Mouse (Mus musculus): ENCODE data around the gene Itsn2.
"Not testable (repeated sequence)": the region's sequence is repeated elsewhere in the genome, so short reads cannot be mapped to it uniquely, and the experiment has no call there.

Gene Itsn2

DNA sequence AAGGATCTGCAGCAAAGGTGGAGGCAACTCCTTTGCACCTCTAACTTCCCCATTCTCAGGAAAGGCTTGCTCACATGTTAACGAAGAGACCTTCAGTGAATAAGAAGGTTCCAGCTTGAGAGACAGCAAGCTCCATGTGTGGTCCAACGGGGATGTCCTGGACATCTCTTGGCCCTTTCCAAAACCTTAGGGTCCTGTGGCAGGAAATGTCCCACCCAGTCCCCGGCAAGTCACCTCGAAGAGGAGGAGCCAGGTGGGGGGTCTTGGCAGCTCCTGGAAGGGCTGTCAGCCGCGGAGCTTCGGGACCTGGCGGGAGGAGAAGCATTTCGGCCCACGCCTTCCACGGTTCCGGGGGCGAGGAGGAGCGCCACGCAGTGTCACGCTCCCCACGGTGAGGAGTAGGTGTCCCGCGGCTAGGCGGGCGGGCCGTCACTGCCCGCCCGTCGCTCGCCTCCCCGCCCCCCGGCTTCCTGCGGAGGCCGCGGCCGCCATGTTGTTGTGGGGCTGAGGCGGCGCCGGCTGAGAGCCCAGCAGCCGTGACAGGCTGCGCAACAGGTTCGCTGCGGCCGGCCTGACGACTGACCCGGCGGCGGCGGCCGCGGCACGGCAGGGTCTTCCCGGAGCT, at the start of gene Itsn2, which contains the start of gene Gm3625:
Itsn2 (plus strand) TSS at position 98 of the 625 bp plus-strand sequence.
Gm3625 (minus strand) TSS at position 387 of the 625 bp plus-strand sequence.
- DNase-seq (ENCODE audit: low spot score), result peak; percentile 80

DNA sequence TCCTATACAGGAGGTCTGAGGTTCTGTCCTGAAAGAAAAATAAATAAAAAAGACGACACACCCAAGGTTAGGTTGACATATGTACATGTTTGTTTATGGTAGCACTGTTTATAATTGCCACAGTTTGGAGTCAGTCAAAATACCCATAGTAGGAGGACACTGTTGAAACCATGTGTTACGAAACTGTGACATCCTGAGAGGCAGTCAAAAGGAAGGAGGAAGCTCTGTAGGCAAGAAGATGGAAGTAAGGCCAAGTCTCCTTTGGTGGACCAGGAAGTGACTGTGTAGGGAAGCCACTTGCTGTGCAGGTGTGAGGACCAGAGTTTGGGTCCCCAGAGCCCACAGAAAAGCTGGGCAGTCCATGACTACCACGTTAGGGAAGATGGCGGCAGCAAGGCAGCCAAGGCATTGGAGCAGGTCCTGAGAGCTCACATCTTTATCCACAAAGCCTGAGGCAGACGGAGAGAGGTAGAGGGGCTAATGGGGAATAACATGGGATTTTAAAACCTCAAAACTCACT, 48.0 kb upstream of the Itsn2 start:
- DNase-seq (ENCODE audit: low spot score), result no peak

DNA sequence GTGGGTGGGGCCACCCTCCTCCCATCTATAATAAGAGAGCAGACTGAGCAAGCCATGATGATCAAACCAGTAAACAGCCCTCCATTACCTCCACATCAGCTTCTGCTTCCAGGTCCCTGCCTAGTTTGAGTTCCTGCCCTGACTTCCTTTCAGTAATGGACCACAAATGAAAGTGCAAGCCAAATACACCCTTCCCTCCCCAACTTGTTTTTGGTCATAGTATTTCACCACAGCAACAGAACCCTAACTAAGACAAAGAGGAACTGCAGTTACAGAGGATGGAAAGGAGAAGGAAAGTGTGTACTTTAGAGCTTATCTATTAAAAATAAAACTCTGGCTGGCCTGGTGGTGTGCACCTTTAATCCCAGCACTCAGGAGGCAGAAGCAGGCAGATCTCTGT, 47.0 kb upstream of the Itsn2 start:
- no peak for DNase-seq (ENCODE audit: low spot score)

DNA sequence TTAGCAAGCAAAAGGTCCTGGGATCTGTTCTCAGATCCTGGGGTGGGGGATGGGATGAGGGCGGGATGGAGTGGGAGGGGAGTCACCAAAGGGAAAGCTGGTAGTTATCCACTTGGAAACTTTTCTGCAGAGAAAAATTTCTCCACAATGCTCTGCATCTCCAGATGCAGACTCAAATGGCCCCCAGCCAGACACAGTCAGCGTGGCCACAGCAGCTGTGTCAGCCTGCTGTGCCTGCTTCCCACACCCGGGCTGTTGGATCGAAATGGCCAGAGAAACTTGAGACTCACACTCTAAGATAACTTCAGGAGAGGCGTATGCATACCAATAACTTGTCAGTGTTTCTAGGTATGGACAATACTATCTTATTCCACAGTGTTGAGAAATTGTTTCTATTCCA, 45.9 kb upstream of the Itsn2 start:
- DNase-seq (ENCODE audit: low spot score), result no peak

DNA sequence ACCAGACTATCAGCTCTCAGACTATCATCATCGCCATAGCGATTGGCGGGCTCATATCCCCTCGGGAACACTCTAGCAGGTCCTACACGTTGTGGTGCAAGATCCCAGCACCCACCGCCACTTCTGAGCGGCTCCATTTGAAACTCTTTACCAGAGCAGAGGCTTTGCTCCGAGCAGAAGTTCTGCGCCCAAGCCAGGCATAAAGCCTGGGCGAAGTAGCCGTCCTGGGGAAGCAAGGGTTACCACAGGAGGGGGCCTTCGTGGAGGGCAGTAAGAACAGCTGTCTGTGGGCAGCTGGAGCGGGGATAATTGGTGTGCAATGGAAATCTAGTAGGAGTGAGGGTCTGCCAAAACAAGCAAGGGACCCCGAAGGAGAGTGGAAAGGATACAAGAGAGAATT, 44.9 kb upstream of the Itsn2 start:
- DNase-seq (ENCODE audit: low spot score), result no peak

DNA sequence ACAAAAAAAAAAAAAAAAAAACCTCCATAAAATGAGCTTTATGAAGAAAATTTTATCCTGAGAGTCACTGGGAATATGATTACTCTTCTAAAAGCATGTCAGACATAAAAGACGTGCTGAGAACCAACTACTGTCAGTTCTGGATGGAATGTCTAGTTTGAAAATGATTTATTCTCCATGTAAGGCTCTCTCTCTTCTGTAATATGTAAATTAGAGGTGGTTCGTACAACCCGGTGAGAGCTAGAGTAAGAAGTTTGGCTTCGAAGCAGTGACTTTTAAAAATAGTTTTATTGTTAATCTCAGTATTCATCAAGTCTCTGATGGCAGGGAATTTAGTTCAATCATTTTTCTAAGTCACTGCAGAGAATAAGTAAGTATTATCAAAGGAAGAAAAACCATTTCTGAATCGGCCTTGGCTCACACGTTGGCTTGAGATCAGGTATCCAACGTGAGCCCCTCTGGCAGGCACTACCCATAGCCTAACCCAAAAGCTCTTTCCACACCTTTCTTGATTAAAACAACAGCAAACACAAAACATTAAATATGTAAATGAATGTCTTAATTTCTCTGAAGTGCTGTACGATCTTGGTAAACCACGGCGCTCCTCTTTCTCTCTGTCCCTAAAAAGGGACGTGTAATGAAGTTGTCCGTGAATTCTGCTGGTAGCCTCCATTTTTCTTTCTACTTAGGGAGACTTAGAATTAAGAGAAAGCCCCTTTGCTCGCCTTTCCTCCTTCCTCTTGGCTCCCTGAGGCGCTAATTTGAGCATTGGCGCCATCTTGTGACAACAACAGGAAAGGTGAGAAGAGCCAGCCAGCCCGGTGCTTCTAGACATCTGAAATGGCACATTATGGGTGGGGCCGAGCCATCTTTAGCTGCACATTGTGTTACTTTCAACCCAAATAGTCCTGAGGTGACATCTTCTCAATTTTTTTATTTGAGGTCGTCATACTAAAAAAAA, 44.1 kb upstream of the Itsn2 start:
- DNase-seq (ENCODE audit: low spot score), result peak; percentile 51

DNA sequence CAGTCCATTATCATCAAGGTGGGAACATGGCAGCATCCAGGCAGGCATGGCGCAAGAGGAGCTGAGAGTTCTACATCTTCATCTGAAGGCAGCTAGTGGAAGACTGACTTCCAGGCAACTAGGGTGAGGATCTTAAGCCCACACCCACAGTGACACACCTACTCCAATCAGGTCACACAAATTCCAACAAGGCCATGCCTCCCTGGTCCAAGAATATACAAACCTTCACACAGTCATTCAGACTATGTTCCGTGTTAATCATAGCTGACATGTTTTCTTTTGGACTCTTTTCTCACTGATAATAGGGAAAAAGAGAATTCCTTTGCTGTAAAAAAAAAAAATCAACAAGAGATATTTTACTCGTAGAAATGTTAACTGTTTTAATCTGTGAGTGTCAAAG, 38.7 kb upstream of the Itsn2 start:
- DNase-seq (ENCODE audit: low spot score), result not testable (repeated sequence)

DNA sequence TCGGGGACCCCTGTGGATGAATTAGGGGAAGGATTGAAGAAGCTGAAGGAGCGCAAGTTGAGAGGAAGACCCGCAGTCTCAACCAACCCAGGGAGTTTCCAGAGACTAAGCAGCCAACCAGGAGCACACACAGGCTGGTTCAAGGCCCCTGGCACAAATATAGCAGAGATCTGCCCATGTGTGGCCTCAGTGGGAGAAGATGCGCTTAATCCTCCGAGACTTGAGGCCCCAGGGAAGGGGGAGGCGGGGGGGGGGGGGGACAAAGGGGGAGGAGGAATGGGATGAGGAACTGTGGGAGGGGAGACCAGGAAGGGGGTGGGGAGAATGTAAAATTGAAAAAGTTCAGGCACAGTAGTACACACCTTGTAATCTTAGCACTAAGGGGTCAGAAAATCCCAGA, 37.0 kb upstream of the Itsn2 start:
- DNase-seq (ENCODE audit: low spot score), result no peak

DNA sequence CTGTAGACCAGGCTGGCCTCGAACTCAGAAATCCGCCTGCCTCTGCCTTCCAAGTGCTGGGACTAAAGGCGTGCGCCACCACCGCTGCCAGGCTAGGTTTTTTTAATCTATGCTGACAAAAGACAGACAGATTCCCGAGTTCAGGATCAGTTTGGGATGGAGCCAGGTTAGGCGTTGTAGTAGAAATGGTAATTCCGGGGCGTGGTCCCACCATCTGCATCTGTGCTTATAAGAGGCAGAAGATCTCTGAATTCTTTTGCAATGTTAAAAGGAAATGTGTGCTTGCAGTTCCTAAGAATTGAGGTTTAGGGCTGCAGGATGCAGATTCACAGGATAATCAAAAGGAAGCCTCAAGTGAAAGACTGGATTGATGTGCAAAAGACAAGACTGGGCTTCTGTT, 35.5 kb upstream of the Itsn2 start:
- DNase-seq (ENCODE audit: low spot score), result no peak

DNA sequence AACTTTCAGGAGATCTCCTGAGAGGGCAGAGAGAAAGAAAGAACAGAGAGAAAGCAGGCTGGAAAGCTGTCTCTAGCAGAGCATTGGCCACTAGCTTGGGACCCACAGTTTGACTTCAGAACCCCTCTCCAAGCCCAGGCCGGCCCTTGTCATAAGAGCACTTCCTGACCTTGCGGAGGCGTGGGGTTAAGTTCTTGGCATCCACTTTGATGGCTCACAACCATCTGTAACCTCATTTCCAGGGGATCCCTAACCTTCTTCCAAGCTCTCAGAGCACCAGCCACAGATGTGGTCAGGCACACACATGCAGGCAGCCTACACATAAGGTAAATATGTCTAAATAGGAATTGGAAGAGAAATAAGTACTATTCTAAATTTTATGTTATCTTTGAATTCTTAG, 35.0 kb upstream of the Itsn2 start:
- DNase-seq (ENCODE audit: low spot score), result no peak

DNA sequence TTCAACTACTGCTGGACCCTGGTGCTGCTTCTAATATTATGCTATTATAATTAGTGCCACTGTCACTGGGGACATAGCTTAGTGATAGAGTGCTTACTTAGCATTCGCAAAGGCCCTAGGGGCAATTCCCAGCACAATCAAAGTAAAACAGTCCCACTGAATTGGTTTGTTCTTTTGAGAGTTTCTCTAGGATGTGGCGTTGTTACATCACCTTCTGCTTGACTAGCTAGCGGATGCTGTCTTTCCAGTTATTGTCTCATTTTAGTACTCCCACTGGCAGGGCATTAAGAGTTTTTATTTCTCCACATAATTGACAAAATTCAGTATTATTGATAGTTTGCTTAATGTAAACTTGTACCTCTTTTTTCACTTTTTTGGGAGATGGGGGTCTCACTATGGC, 34.4 kb upstream of the Itsn2 start:
- DNase-seq (ENCODE audit: low spot score), result no peak

DNA sequence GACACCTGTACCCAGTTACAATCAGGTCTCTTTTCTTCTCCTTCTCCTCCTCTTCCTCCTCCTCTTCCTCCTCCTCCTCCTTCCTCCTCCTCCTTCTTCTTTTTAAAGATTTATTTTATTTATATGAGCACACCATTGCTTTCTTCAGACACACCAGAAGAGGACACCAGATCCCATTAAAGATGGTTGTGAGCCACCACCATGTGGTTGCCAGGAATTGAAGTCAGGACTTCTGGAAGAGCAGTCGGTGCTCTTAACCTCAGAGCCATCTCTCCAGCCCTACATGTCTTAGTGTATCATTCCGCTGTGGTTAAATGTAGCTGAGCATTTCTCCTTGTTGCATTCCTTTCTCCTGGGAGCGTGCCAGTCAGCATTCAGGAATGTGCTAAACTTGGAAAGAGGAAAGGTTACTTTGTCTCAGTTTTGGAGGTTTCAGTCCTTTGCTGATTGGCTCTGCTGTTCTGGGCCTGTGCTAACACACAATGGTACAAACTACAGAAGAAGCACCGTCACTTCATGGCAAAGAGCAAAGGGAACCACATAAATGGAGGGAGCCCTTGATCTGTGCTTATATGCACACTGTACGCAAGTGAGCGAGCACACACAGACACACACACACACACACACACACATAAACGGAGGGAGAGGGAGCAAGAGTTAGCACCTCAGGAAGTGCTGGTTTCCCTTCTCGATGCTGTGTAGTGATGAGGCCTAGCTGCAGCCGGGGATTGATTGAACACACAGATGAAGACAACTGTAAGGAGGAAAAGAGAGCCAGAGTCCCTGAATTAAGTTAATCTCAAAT, 33.8 kb upstream of the Itsn2 start:
- DNase-seq (ENCODE audit: low spot score), result peak; percentile 28

DNA sequence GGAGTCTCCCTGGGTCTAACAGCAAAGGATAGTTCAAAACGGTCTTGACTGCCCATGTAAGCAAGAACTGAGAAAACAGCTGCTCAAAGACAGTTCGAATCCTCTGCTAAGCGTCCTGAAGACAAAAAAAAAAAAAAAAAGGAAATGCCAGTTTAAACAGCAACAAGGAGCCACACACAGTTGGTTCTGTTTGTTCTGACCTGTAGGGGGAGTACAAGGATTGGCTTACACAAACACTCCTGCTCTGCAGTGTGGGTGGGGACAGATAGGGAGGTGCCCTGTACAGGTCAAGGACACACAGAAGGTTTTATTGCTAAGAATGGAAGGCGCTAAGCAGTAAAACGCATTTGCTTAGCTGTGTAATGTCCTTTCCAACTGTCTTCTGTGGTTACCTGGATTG, 20.6 kb upstream of the Itsn2 start:
- DNase-seq (ENCODE audit: low spot score), result peak; percentile 50

DNA sequence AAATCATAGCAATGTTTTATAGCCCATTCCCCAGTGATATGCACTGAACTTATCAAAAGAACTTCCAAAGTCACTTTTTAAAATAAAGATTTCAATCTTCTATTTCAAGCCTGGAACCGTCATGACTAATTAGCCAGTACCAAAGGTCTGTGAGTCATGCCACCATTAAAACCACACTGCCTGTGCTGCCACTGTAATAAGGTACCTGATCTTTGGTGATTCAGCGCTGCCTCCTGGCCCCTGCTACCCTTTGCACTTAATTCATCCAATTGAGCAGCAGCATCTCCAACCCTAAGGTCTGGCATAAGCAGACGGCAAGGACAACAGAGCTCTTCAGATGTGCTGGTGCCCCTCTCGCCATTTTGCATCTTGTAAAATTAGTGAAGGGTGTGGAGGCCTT, 18.4 kb upstream of the Itsn2 start:
- DNase-seq (ENCODE audit: low spot score), result no peak

DNA sequence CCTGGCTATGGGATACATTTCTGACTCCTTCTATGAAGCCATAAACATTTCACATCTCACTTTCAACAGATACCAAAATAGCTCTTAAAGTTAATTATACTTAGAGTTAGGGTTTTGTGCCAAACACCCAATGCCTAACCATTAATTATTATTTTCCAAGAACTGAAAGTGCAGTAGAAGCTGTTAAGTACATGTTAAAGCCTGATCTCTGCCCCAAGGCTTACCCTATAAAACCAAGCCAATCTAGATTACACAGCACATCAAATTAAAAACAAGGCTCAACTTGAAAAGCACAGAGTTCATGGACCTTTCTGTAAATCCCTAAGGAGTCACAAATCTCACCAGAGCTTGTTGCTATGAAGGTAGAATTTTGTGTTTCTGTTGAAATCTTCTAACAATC, 10.1 kb upstream of the Itsn2 start:
- DNase-seq (ENCODE audit: low spot score), result no peak

DNA sequence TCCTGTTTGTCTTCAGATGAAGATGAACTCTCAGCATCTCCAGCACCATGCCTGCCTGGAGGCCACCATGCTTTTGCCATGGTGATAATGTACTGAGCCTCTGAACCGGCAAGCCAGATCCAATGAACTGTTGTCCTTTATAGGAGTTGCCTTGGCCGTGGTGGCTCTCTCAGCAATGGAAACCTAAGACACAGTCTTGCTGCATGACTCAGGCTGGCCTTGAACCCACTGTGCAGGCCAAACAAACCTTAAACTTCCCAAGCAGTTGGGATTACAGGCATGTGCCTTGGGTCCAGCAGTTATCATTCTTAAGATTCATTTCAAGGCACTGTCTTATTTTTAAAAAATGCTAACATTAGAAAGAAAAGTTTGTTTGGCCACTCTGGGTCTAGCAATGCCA, 4.6 kb upstream of the Itsn2 start:
- DNase-seq (ENCODE audit: low spot score), result no peak

DNA sequence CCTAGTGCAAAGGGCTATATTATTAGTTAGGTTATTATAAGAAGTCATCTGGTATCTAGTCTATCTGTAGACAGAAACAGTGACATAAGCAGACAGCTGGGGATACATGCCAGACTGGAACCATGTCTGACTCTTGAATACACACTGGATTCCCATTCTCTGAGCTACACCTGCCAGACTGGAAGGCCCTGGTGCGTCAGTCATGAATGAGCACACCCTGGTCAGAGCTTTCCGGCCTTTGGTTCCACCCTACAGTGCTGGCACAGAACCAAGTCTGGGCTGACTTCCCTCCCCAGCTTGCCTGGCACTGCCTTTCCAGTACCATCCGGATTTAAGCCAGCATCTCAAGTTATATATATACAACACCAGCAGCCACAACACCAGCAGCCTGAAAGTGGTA, 3.8 kb upstream of the Itsn2 start:
- no peak for DNase-seq (ENCODE audit: low spot score)

DNA sequence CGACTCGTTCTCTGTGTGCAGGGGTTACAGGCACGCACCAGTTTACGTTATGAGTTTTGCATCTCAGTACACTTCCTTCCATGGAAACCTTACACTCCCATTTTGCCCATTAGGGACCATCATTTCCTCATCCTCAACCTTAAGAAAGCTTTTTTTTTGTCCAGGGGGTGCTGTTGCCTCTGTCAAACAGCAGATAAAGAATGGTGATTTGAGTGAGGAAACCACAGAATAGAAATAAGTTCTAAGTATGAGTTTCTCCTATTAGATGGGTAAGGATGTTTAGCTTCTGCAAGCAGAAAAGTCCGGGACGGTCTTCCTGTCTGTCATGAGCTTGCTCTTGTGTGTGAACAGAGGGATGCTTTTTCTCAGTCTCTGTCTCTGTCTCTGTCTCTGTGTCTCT, 413 bp upstream of the Itsn2 start:
- DNase-seq (ENCODE audit: low spot score), result no peak

DNA sequence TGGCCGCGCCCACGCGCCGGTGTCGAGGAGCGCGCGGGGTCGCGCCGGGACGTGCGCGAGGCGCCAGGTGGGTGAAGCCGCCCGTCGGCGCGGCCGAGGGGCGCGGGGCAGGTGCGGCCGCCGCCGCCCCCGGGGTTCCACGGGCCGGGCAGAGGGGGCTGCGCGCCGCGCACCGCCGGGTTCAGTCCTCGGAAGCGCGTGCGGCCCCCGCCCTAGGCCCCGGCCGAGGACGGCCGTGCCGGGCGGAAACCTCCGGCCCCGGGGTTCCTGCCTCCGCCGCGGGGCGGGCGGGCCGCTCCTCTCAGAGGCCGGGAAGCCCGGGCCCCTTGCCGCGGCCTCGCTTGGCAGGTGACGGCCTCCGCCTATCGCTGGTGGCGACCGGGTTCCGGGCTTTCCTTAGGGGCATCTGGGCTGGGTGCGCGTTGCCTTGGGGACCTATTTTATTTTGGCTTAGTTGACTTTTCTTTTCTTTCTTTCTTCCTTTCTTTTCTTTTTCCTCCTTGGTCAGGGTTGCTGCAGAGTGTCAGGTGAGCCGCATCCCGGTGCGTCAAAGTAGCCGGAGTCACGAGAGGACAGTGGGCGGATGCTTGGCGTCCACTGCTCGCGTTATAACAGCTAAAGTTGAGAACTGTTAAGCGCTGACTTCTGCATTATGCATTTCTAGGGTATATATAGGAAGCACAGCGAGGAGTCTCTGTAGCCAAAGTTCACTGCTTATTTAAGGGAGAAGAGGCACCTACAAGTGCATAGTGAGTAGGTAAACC, 910 bp downstream of the Itsn2 start:
- DNase-seq (ENCODE audit: low spot score), result peak; percentile 66

DNA sequence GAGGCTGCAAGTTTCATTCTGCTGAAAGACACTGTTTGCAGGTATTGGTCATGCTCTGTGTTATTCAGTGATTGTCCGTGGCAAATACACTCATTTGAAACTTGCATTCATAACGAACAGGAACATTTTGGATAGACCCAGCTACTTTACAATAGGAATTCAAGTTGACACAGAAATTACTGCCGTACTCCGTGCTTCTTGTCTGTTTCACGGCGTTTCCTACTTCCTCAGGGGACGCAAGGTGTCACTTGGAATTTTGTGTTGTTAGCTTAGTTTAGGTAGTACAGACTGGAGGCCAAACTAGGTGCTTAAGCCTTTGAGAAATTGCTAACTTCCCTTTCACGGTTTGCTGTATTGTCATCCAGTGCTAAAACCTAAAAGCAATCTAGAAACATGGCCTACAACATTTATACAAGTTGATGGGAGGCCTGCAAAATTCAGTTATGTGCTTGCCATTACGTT, 1.5 kb downstream of the Itsn2 start:
- no peak for DNase-seq (ENCODE audit: low spot score)

DNA sequence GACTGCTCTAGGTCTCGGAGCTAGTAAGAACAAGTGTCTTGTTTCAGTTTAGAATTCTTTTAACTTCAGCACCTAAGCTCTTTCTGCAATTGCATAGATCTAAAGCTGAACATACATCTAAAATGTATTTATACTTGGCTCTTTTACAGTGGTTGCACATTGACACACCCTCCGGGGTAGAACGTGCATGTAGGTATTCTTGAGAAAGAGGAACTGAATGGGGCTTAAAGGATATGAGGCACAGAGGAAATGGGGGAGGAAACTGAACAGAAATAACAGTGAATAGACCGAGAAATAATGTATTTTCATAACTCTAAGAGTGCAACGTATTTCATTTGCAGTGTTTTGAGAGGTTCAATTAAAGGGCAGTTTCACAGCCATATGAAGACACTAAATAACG, 2.6 kb downstream of the Itsn2 start:
- no peak for DNase-seq (ENCODE audit: low spot score)

Measured in yolk sac, embryonic 10.5 days (tissue).